Mouse (Mus musculus) lung, adult 18-20 months (tissue): ENCODE measurements around the gene Ptcd2.
"Not testable (repeated sequence)": the region's sequence is repeated elsewhere in the genome, so short reads cannot be mapped to it uniquely, and the experiment has no call there.

Source experiments
- DNase-seq, 2 experiments: peaks; one replicate each; pipeline ENCODE4 v3.0.0; 2022; ENCODE audit warnings: mixed read lengths in 2 of 2

Ptcd2 gene

DNA sequence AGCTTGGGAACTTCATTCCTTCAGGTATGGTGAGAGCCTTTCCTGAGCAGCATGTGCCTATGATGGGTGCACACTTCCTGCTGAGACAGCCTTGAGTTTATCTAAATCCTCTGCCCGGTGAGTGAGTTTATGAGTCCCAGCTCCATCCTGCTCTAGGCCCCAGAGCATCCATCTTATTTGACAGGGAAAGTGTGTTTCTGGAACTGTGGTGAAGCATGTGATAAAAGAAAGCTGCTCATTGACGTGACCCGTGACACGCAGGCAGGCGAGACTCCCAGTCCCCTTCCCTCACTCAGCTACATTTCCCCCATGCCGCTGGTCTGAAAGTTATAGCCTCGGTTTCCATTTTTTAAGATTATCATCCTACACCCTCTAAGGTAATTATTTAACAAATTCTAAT is 11.4 kb upstream of the Ptcd2 start:
- no peak for DNase-seq

DNA sequence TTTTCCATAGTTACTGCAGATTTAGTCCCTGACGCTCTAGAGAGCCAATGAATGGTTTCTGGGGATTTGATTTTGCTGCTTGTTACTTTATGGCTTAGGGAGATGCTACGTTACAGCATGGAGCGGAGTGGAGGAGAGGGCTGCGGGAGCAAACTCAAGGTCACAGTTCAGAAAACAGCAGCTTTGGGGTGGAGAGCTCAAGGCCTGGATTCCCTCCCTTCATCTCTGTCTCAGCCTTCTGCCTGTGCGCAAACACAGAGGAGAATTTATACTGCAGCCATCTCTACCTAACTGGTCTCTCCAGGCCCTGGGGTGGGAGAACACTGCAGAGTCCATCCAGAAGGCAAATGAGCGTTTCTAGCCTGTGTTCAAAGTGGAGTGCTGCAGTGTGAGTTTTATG is 10.6 kb upstream of the Ptcd2 start:
- DNase-seq: no peak

DNA sequence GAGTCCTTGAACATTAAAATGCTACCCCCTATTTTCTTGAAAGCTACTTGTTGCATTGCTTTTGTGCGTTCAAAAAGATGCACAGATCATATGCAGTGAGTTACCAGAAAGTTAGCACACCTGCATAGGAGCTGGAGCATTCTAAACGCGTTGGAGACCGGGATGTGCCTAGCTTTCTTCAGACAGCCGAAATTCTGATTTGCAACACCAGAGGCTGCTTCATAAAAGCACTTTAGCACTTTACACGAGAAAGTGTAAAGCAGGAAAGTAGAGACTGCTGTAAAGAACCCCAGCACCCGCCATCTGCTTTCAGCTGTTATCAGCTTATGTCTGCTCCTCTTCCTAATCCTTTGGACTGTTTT is 9.0 kb upstream of the Ptcd2 start:
- no peak for DNase-seq

DNA sequence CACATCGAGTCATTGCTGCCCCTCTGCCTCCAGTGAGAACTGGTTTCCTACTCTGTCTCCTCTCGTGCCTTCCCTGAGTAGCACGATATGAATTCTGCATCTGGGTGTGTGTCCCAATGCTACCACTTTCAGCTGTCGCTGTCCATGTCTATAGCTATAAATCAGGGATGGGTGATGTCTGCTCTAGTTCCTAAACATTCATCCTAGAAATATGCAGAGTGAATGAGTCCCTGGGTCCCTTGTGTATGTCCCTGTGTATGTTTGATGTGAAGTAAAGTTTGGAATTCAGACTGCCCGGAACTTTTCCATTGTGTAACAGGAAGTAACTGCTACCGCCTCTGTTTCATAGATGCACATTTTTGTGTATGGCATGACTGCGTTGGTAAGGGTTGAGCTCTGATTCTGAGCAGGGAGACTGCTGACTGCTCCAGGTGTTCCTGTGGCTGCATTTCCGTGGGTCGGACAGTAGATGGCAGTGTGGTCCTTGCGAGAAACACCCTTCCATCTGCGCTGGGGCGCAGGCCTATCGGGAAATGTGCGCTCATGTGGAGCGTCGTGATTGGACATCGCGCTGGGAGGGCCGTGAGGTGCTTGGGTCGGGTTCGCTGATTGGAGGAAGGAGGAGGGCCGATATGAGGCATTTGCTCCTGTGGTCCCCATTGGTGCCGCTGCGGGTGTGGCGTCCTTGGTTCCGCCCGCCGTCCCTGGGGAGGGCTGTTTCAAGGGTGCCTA is 8.4 kb upstream of the Ptcd2 start:
- peak; percentile 97 for DNase-seq

DNA sequence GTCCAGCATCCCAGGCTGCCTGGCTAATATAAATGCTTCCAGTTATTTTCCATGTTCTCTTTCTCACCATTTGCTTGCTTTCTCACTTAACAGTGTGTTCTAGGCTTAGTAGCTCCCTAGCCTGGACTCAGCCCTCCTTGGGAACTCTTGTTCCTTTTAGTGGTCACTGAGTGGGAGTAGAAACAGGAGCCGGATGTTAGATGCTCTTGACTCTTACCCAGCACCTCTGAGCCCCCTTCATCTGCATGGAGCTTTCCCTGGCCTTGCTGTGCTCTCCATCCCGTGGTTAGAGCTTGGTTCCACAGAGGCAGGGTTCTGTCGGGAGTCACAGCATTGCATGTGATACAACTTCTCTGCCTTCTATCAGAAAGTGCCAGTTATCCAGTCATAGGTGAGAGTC is 7.1 kb upstream of the Ptcd2 start:
- no peak for DNase-seq

DNA sequence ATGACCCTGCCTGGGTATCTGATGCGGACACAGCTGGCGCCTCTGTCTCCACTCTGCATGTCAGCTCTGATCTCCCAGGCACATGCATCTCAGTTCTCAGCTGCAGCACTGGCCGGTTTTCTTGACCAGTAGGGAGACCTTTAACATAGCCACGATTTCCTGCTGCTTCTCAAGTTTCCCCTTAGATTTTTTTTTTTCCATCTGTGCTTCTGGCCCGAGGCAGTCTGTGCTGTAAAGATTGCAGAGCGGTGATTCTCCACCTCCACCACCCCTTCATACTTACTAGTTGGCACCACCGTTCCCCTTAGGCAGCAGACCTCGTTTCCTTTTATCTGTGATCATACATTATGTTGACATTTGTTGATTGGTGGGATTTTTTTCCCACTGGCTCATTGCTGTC is 6.7 kb upstream of the Ptcd2 start:
- no peak for DNase-seq

DNA sequence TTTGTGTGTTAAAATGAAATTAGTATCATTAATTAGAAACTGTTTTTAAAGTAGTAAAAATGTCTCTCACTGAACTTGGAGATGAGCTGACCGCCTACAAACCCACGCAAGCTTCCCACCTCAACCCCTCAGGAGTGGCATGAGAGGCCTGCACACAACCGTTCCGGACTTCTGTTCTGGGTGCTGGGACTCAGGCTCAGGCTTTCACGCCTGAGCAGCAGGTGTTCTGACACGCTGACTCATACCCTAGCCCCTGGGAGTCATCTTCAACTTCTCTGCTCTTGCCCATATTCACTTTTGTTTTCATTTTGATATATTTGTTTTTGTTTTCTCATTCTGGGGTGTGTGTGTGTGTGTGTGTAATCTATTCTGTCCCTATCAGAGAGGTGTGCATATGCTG is 5.5 kb upstream of the Ptcd2 start:
- no peak for DNase-seq

DNA sequence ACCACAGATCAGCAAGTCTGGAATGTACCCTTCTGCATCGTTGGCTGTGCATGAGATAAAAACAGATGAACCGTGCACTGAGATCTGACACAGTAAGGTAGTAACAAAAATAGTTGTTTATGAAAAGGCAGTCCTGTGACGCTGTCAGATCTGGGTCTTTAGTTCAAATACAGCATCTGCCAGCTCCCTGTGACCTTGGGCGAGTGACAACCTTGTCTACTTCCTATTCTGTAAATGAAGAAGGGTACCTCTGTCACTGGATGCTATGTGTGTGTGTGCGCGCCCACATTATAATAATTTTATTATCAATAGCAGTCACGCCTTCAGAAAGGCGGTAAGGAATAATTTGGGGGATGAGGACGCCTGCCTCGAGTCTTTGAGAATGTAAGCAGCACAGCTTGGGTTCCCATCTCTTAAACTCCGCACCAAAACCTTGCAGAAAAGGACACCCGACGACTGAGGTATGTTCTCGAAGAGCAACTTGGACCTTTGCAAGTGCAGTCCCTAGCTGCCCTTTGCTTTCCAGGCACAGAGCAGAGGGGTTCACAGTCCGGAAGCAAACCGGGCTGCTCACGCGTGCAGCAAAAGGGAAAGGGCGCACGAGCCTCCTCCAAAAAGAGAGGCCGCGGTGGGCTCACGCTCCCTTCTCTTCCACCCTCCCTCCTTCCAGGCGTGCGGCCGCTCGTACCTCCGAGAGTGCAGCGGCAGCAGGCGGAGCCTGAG is 468 bp downstream of the Ptcd2 start:
- DNase-seq: no peak

DNA sequence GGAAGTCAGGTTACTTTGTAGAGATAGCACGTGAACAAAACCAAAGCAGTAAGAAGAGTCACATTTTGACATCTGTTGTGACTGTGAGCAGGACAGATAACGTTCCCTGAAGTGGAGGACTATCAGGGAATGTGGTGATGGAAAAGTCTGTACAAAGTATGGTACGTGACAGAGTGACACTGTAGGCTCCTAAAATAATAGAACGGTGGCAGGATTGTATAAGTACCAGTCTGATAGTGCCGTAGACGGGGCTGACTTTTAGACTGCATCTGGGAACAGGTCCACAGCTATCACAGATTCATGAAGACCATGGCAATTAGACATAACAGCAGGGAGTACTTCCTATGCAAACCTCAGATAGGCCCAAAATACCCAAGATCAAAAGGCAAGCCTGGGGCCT is 3.0 kb downstream of the Ptcd2 start:
- no peak for DNase-seq

DNA sequence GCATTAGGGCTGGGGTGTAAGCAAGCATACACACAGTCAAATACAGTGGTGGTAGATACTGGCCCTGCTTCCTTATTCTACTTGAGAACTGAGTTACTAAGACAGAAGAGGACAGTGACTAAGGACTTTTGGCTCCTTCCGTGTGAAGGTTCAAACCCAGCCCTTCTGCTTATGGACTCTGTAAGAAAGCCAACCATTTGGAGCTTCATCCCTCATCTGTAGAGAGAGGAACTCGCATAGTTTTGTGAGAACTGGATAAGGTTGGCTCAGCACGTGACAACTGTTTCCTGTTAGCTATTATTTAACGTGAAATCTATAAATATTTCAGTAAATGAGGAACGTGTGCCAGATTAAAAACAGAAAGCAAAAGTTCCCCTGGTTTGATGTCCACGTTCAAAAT is 7.0 kb downstream of the Ptcd2 start:
- no peak for DNase-seq

DNA sequence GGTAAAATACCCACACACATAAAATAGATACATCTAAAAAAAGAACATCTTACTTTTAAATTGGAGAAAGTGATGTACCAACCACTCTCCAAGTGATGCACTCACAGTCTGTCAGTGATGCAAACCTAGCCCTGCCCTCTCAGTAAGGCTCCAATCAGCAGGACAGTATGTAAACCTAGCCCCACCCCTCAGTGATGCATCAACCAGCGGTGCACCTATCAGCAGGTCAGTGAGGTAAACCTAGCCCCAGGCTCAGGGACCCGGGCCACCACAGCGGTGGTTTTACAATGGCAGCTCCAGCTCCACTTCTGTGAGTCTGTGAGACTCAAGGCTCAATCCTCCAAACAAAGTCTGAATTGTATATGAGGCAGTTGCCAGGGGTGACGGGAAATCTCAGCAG is 13.2 kb downstream of the Ptcd2 start:
- DNase-seq: no peak

DNA sequence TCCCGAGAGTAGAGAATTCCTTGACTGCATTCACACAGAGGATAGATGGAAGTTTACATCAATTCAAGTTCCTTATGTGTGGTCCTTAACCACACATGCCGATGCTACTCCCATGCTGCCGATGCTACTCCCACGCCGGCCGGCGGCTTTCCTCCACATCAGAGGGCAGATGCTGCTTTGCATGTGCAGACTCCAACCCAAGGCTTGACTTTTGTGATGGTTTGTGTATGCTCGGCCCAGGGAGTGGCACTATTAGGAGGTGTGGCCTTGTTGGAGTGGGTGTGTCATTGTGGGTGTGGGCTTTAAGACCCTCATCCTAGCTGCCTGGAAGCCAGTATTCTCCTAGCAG is 20.2 kb downstream of the Ptcd2 start:
- not testable (repeated sequence) for DNase-seq

DNA sequence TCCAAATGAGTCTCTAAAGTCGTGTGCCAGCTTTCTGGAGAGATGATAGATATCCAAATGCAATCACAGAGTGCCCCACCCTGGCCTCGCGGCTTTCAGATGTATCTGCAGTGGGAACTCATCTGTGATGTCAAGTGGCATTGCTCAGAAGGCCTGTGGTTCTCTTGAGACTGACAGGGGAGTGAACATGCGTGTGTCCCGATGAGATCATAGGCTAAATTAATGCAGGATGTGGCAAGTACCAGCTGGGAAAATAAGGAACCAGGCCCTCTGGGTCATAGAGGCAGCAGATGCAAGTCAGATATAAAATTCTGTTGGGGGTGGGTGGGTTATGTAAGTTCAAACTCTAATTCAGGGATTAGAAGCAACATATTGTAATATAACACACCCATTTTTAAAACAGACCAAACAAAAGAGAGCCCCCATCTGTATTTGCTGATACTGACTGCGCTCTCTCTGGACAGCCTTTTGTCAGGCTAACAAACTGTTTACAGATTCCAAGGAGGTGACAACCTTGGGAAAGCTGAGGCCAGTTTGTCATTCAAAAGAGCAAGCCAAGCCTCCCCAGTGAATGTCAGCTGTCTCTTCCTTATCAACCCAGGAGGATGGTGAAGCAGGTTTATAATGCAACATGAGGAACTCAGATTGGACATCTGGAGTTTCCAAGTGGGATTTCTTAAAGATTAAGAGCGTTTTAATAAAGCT is 20.7 kb downstream of the Ptcd2 start:
- peak; percentile 22 to 47 for DNase-seq

DNA sequence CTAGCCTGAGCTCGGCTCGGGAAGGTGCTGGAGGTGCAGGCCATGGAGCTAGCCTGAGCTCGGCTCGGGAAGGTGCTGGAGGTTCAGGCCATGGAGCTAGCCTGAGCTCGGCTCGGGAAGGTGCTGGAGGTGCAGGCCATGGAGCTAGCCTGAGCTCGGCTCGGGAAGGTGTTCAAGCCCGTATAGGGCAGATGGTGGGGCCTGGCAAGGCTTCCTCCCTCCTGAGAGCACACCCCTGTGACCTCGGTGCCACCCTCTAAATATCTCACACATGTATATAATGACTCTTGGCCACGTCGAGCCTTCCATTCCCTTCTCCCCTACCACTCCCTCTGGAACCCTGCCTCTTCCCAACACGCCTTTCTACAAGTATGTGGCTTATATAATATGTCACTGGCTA is 21.6 kb downstream of the Ptcd2 start:
- DNase-seq: not testable (repeated sequence)

DNA sequence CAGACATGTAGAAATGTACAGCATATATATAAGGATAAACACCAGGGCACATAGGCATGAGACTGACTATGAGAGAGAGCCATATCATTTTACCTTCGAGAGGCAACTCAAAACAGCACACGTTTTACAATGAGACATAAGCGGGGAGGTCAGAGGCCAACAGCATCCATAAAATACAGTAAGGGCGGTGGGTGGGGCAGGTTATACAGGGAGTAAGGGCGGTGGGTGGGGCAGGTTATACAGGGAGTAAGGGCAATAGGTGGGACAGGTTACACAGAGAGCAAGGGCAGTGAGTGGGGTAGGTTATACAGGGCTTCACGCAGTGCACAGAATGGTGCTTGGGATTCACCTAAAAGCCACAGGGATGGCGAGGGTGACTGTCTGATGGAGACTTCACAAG is 24.1 kb downstream of the Ptcd2 start:
- DNase-seq: no peak

DNA sequence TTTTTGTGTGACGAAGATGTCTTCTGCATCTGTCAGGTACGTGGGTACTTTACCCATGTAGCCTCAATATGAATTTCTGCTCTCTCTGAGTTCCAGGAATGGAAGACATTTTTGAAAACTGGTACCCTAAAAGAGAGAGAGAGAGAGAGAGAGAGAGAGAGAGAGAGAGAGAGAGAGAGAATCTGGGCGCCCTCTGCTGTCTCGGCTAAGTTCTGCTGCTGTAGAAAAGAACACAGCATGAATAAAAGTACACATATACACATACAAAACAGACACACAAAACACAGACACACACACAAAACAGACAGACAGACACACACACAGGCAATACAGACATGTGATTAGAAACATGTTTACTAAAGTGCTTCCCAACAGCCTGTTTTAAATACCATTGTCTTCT is 27.4 kb downstream of the Ptcd2 start:
- no peak for DNase-seq

DNA sequence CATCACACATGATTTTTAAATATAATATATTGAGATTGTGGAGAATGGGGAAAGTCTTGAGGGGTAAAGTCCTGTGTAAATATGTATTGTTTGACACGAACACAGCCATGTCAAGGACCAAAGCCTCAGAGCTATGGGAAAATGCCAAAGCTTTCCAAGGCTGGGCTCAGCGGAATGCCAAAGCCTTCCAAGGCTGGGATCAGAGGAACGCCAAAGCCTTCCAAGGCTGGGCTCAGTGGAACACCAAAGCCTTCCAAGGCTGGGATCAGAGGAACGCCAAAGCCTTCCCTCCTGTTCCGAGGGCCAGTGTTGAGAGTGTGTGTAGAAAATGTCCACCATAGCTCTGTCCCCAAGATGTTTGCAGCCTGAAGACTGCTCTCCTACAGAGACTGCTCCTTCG is 28.1 kb downstream of the Ptcd2 start:
- DNase-seq: no peak

DNA sequence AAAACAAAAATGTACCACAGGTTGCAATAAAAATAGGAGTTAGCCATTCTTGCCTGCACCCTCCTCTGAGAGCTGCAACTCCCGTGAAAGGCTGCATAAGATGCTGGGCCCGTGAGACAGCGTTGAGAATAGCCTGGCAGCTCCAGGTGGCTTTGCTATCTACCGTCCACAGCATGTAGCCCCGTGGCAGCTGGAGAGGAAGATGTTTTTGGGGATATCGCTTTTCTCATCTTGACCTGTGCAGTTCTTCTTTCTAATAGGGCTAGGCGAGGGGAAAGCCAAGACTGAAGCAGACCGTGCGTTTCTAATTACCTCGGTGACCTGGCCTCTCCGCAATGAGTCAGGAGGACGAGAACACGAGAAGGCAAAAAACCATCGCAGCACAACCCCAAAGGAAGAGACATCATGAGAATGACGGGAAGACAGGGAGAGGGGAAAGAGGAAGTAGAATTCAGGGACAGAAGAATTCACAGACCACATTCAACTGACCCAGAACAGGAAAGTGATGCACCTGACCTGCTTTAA is 29.8 kb downstream of the Ptcd2 start:
- DNase-seq: no peak

DNA sequence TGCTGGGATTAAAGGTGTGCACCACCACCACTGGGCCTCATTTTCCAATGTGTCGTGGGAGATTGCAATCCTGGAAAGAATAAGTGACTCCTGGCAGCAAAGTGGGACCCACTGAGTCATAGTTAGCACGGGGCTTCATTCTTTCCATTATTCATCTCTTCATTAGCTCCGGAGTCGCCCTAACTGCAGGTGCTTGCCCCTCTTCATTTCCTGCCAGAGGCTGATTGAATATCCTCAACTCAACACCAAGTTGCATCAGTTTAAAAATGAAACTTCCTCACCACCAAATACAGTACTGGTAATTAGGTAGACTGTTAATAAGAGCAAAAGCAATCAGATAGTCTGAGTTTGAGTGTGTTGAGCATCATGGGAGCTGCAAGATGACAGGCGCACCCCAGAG is 30.4 kb downstream of the Ptcd2 start:
- no peak for DNase-seq

DNA sequence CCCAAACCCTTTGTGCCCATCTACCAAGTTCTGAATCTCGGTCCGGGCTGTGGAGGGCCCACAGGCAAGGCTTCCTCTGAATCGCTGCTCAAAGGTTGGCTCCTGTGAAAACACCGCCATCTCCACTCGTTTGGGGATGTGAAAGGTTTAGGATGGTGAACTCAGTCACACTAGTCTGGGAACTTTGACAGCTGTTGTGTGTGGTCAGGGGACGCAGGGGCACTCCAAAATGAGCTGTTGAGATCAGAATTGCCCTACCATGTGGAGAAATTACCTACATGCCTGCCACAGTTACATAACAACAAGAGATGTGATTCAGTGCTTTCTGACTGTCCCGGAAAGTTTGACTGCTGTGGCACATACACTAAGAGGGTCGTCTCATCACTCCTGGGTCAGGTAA is 36.1 kb downstream of the Ptcd2 start:
- DNase-seq: no peak

DNA sequence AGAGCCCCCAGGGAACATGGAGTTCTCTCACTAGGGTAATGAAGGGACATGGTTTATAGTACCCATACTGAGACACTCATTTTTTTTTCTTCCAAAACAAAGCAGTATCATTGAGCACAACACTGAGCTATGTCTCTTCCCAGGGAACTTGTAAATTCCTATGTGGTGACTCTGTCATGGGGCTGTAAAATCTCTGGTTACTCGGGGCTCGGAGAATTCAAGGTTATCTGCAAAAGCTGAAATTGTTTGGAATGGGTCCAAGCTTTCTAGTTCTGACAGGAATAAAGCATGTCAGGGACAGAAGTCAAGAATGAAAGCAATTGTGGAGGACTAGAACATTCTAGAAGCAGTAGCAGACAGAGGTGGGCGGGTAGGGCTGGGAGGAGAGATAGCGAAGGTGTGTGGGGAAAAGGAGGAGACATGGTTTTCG is 36.6 kb downstream of the Ptcd2 start:
- no peak for DNase-seq

DNA sequence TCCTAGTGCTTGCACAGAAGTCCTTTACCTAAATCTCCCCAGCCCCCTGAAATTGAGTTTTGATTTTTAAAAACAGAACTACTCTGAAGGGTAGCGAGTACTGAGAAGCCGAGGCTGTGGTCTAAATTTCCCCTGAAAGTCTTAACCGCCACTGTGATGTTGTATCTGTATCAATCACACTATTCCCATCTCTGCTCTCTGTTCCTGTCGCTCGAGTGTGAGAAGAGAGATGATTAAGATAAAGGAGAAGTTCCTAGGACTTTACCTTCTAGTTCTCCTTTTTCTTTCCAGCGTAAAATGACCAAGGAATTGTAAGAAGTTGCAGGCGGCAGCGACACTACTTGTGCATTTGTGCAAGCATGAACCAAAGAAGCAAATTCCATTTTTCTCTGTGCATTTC is 38.3 kb downstream of the Ptcd2 start:
- no peak for DNase-seq

DNA sequence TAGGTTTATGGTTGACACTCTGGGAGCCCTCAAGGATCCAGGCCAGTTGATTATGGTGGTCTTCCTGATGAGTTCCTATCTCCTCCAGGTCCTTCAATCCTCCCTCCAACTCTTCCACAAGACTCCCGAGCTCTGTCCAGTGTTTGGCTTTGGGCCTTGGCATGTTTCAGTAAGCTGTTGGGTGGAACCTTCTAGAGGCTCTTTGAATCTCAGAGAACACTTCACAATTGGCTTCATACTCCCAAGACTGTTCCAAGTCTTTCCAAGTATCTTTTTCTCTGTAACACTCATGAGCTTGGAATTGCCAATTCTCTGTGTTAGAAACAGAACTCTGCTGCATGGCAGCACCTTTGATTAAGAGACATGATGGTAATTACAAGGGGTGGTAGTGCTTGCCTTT is 39.3 kb downstream of the Ptcd2 start:
- peak; percentile 15 to 49 for DNase-seq

DNA sequence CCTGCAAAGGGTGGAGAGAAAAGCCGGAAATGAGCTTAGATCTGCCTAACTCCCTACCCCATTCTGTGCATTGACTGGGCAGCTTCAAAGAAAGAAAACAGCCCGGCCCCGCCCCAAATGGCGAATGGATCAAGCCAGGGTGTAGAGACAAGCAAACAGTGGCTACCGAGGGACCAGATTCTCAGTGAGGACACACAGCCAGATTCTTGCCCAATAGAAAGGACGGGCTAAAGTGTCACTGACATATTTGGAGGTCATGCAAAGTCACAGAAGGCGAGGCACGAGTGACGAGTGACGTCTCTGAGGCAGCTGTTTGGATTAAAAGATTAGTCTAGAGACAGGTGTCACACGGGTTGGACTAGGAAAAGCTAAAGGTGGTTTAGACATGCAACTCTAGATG is 40.1 kb downstream of the Ptcd2 start:
- peak; percentile 20 to 57 for DNase-seq
